ENCODE assay signal across 28 mouse cellular contexts in the genomic region with DNA sequence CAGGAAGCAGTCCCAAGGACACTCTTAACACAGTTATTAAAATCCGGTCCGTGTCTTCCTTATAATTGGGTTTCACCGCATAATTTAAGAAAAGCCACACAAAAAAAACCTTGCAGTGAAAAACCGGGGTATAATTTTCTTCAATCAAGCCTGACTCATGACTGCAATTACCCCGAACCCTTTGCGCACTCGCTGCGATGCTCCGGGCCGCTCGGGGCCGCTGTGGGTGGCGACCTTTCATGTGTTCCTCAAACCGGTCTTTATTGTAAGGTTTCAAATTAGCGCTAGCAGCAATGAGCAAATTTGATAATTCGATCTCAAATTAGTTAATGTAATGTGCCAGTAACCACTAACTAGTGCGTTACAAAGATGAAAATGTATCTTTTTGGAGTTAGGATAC.
"Had no signal": no experiment of that assay in that cellular context is flagged by ENCODE, and none has a peak within 500 bp of the region (broad histone marks: within the 10 kb centered on the region; RNA-seq: fewer than 3 reads in every experiment).

No protein-coding gene starts in this region.

- DNase-seq: gastrocnemius, postnatal 14 days; gastrocnemius, postnatal 36 days; heart, adult 11 months; heart, adult 2 months; heart, postnatal 14 days; heart, postnatal 36 days; kidney, adult 18-20 months; kidney, adult 8-10 months; kidney, postnatal 10 days; kidney, postnatal 25 days; kidney, postnatal 4 days; liver; liver, embryonic 13.5 days had no signal

- H3K27me3 ChIP-seq: intestine, embryonic 15.5 days; liver, embryonic 15.5 days had no signal

- H3K27ac ChIP-seq: heart, adult 2 months; heart, embryonic 13.5 days; heart, embryonic 15.5 days; hindbrain, embryonic 12.5 days; hindbrain, embryonic 14.5 days; intestine, embryonic 15.5 days; layer of hippocampus, adult 2 months; left cerebral cortex, adult 2 months; limb, embryonic 10.5 days; limb, embryonic 12.5 days; liver, embryonic 13.5 days; liver, embryonic 15.5 days had no signal

- H3K9me3 ChIP-seq: heart, embryonic 13.5 days; hindbrain, embryonic 12.5 days; intestine, embryonic 15.5 days; limb, embryonic 10.5 days; limb, embryonic 12.5 days; liver, embryonic 13.5 days; liver, embryonic 15.5 days had no signal

- ATAC-seq: hindbrain, embryonic 16.5 days; inflammation-experienced regulatory T-cells, adult 6 months; intestine, embryonic 15.5 days; intestine, postnatal 0 days had no signal

- H3K4me3 ChIP-seq: heart, adult 2 months; heart, embryonic 13.5 days; heart, embryonic 15.5 days; hindbrain, embryonic 12.5 days; intestine, embryonic 15.5 days; layer of hippocampus, adult 2 months; left cerebral cortex, adult 2 months; limb, embryonic 10.5 days; limb, embryonic 12.5 days; liver, embryonic 13.5 days; liver, embryonic 15.5 days had no signal

- H3K4me1 ChIP-seq: liver, embryonic 15.5 days had no signal

- H3K9ac ChIP-seq: heart, embryonic 13.5 days; heart, embryonic 15.5 days; hindbrain, embryonic 12.5 days; hindbrain, embryonic 14.5 days; intestine, embryonic 15.5 days; limb, embryonic 12.5 days; liver, embryonic 13.5 days; liver, embryonic 15.5 days had no signal

- H3K36me3 ChIP-seq: heart, embryonic 13.5 days; heart, embryonic 15.5 days; hindbrain, embryonic 12.5 days; intestine, embryonic 15.5 days; liver, embryonic 13.5 days; liver, embryonic 15.5 days had no signal

- H3K4me2 ChIP-seq: heart, embryonic 11.5 days; heart, embryonic 13.5 days; heart, embryonic 15.5 days; hindbrain, embryonic 12.5 days; hindbrain, embryonic 14.5 days; intestine, embryonic 15.5 days; limb, embryonic 12.5 days; liver, embryonic 11.5 days; liver, embryonic 13.5 days; liver, embryonic 15.5 days had no signal
